Mouse (Mus musculus) liver, adult 2 months (tissue): ENCODE measurements around the gene Itpkc. TPM values are rescaled to one million over a fixed set of nuclear protein-coding genes. Genes with fewer than 3 reads are reported as not detected.

Experiments used
- DNase-seq: peaks from one replicate; pipeline ENCODE4 v3.0.0-alpha.2; 2011; ENCODE audit warnings: low read depth, low spot score; ENCODE audit errors: extremely low read depth
- H3K27ac ChIP-seq: fragments of 200-500 bp; replicated peaks from 2 replicates; pipeline ENCODE4 v1.5.1; 2012; ENCODE audit warnings: low read depth, mild to moderate bottlenecking, control low read depth, inconsistent platforms, low read length; ENCODE audit not compliant: insufficient read depth
- H3K27me3 ChIP-seq: fragments of 200-500 bp; 2 replicates; pipeline ENCODE4 v1.6.1; 2012; ENCODE audit warnings: mild to moderate bottlenecking, moderate library complexity, low read length, inconsistent platforms; ENCODE audit not compliant: control insufficient read depth, insufficient read depth
- H3K36me3 ChIP-seq: fragments of 200-500 bp; 2 replicates; pipeline ENCODE4 v1.6.1; 2012; ENCODE audit warnings: low read length, inconsistent platforms; ENCODE audit not compliant: control insufficient read depth, insufficient read depth
- H3K4me1 ChIP-seq: fragments of 200-500 bp; 2 replicates; pipeline ENCODE4 v1.6.1; 2011; ENCODE audit warnings: low read length; ENCODE audit not compliant: control insufficient read depth, insufficient read depth
- H3K4me3 ChIP-seq: fragments of 200-500 bp; 2 replicates; pipeline ENCODE4 v1.5.1; 2011; ENCODE audit warnings: low read depth, mild to moderate bottlenecking, control low read depth, low read length, moderate library complexity; ENCODE audit not compliant: insufficient read depth
- H3K79me2 ChIP-seq: fragments of 200-500 bp; 2 replicates; pipeline ENCODE4 v1.6.1; 2012; ENCODE audit warnings: inconsistent platforms, mild to moderate bottlenecking, low read length, moderate library complexity; ENCODE audit not compliant: control insufficient read depth, insufficient read depth
- H3K9ac ChIP-seq: fragments of 200-500 bp; 2 replicates; pipeline ENCODE4 v1.6.1; 2012; ENCODE audit warnings: low read depth, mild to moderate bottlenecking, control low read depth, inconsistent platforms, low read length
- CTCF ChIP-seq: fragments of 200-500 bp; IDR thresholded peaks from 2 replicates; pipeline ENCODE4 v1.5.1; 2011; ENCODE audit warnings: low read depth, low read length, control low read depth
- POLR2A ChIP-seq: fragments of 200-500 bp; IDR thresholded peaks from 2 replicates; pipeline ENCODE4 v1.6.1; 2011; ENCODE audit warnings: low read length, control low read depth; ENCODE audit not compliant: insufficient read depth; ENCODE audit errors: extremely low read depth
- WGBS: fragments of 180-500 bp; shearing (Covaris S2); methylation state at CpG from one replicate; pipeline ENCODE4 v1.1.7; 2018; 5-methylcytosine and 5-hydroxymethylcytosine counted together
- polyA plus RNA-seq: library from polyadenylated mRNA; depleted of rRNA; stranded (reverse); fragments of >200 nt; gene quantifications from 2 replicates; pipeline ENCODE4 v1.2.3, GENCODE M21; 2012; rRNA removed
- total RNA-seq: library from RNA; depleted of rRNA; stranded (reverse); fragments of >200 nt; gene quantifications from 2 replicates; pipeline ENCODE4 v1.2.3, GENCODE M21; 2014; rRNA removed

The Itpkc gene
- total and polyA plus RNA-seq, 2 experiments, result 3.5 to 5.8 TPM

- Histone ChIP-seq H3K79me2 (peaks cover 4% of the 10 kb centered on the region; the same call in 1 of the 2 replicates), H3K36me3 (peaks cover 10% of the 10 kb centered on the region; the same call in 1 of the 2 replicates), H3K4me3 (no peak overlapping the region), H3K27ac (no peak overlapping the region), H3K4me1 (peaks cover 26% of the 10 kb centered on the region), H3K9ac (no peak overlapping the region), H3K27me3 (no peaks in the 10 kb centered on the region)
- WGBS, result 84% methylated on average over 3 of the region's 3 CpGs
- no peak for TF ChIP-seq POLR2A
- no peak for TF ChIP-seq CTCF
- DNase-seq, result no peak
Measured at GRCm38 (mm10) chr7:27160921-27161320, 67.5 kb downstream of the Itpkc start.

GRCm38 (mm10) chr7:27159882-27160281 is 68.6 kb downstream of the Itpkc start:
- WGBS, result 14% methylated on average over 8 of the region's 8 CpGs
- Histone ChIP-seq H3K9ac (no peak overlapping the region), H3K79me2 (peaks cover 2% of the 10 kb centered on the region; the same call in 1 of the 2 replicates), H3K4me3 (no peak overlapping the region), H3K36me3 (peaks cover 10% of the 10 kb centered on the region; the same call in 1 of the 2 replicates), H3K27ac (no peak overlapping the region), H3K27me3 (no peaks in the 10 kb centered on the region), H3K4me1 (peaks cover 24% of the 10 kb centered on the region)
- TF ChIP-seq CTCF, result peak; percentile 97
- TF ChIP-seq POLR2A, result no peak
- peak; percentile 65 for DNase-seq

- no peak overlapping the region for H3K4me3 ChIP-seq
- no peak for DNase-seq
- peaks cover 22% of the 10 kb centered on the region for H3K4me1 ChIP-seq
- WGBS, result 96% methylated on average over 6 of the region's 6 CpGs
- H3K36me3 ChIP-seq, result peaks cover 10% of the 10 kb centered on the region; the same call in 1 of the 2 replicates
- no peaks in the 10 kb centered on the region for H3K27me3 ChIP-seq
- H3K27ac ChIP-seq, result no peak overlapping the region
- TF ChIP-seq POLR2A (no peak), CTCF (no peak)
- no peak overlapping the region for H3K9ac ChIP-seq
- H3K79me2 ChIP-seq, result no peaks in the 10 kb centered on the region; the same call in 1 of the 2 replicates
Measured at GRCm38 (mm10) chr7:27159256-27159655, 69.2 kb downstream of the Itpkc start.

- no peak overlapping the region for H3K9ac ChIP-seq
- peaks cover 10% of the 10 kb centered on the region; the same call in 1 of the 2 replicates for H3K36me3 ChIP-seq
- TF ChIP-seq POLR2A (no peak), CTCF (no peak)
- no peaks in the 10 kb centered on the region for H3K79me2 ChIP-seq
- H3K4me1 ChIP-seq, result peaks cover 13% of the 10 kb centered on the region
- no peaks in the 10 kb centered on the region for H3K27me3 ChIP-seq
- WGBS, result 91% methylated on average over 9 of the region's 9 CpGs
- no peak overlapping the region for H3K27ac ChIP-seq
- no peak for DNase-seq
- no peak overlapping the region for H3K4me3 ChIP-seq
Measured at GRCm38 (mm10) chr7:27158171-27158570, 70.3 kb downstream of the Itpkc start.

Other genes with a start within 250 kb of the Itpkc start
- gene Cyp2a12, start 199.6 kb downstream of the Itpkc start, total RNA-seq, result 815 and 1,006 TPM in 2 replicates
- 590 and 699 TPM in 2 replicates for gene Cyp2a12, start 199.6 kb downstream of the Itpkc start, polyA plus RNA-seq
- gene Cyp2f2, start 108.8 kb downstream of the Itpkc start, total RNA-seq, result 643 and 658 TPM in 2 replicates
- 1,932 and 2,426 TPM in 2 replicates for gene Cyp2f2, start 108.8 kb downstream of the Itpkc start, polyA plus RNA-seq
- gene Cyp2t4, start 74.9 kb downstream of the Itpkc start, total RNA-seq, result not detected in 2 replicates
- not detected in 2 replicates for gene Cyp2t4, start 74.9 kb downstream of the Itpkc start, polyA plus RNA-seq
- gene Egln2, start 61.9 kb downstream of the Itpkc start, total RNA-seq, result 35.4 and 46.6 TPM in 2 replicates
- 98.2 and 99.3 TPM in 2 replicates for gene Egln2, start 61.9 kb downstream of the Itpkc start, polyA plus RNA-seq
- gene Rab4b, start 49.8 kb downstream of the Itpkc start, total RNA-seq, result 8.7 and 10.1 TPM in 2 replicates
- 27.5 and 28.3 TPM in 2 replicates for gene Rab4b, start 49.8 kb downstream of the Itpkc start, polyA plus RNA-seq
- gene Gm21983, start 47.6 kb downstream of the Itpkc start, total RNA-seq, result 0.09 and 0.20 TPM in 2 replicates
- 0.39 TPM in 1 of 2 replicates, not detected in the other for gene Gm21983, start 47.6 kb downstream of the Itpkc start, polyA plus RNA-seq
- gene Mia, start 47.5 kb downstream of the Itpkc start, total RNA-seq, result not detected in 2 replicates
- gene Mia, start 47.5 kb downstream of the Itpkc start, polyA plus RNA-seq, result 0.67 and 1.1 TPM in 2 replicates
- gene BC024978, start 32.9 kb downstream of the Itpkc start, total RNA-seq, result 3.9 and 4.2 TPM in 2 replicates
- 10.2 and 13.8 TPM in 2 replicates for gene BC024978, start 32.9 kb downstream of the Itpkc start, polyA plus RNA-seq
- 10.5 and 17.0 TPM in 2 replicates for gene Snrpa, start 32.4 kb downstream of the Itpkc start, total RNA-seq
- 76.8 and 79.1 TPM in 2 replicates for gene Snrpa, start 32.4 kb downstream of the Itpkc start, polyA plus RNA-seq
- 11.9 and 16.6 TPM in 2 replicates for gene Coq8b, start 4.4 kb upstream of the Itpkc start, total RNA-seq
- gene Coq8b, start 4.4 kb upstream of the Itpkc start, polyA plus RNA-seq, result 35.2 and 36.2 TPM in 2 replicates
- 0.46 and 0.74 TPM in 2 replicates for gene Numbl, start 29.8 kb upstream of the Itpkc start, total RNA-seq
- 0.62 and 1.5 TPM in 2 replicates for gene Numbl, start 29.8 kb upstream of the Itpkc start, polyA plus RNA-seq
- gene Ltbp4, start 109.0 kb upstream of the Itpkc start, total RNA-seq, result 9.4 and 24.2 TPM in 2 replicates
- 29.2 and 32.5 TPM in 2 replicates for gene Ltbp4, start 109.0 kb upstream of the Itpkc start, polyA plus RNA-seq
- 3.6 and 4.4 TPM in 2 replicates for gene Shkbp1, start 127.4 kb upstream of the Itpkc start, total RNA-seq
- gene Shkbp1, start 127.4 kb upstream of the Itpkc start, polyA plus RNA-seq, result 19.8 and 23.9 TPM in 2 replicates
- not detected in 2 replicates for gene Gm20479, start 128.8 kb upstream of the Itpkc start, total RNA-seq
- not detected in 2 replicates for gene Gm20479, start 128.8 kb upstream of the Itpkc start, polyA plus RNA-seq
- gene Sptbn4, start 219.0 kb upstream of the Itpkc start, total RNA-seq, result under 0.01 TPM in 1 of 2 replicates, not detected in the other
- gene Sptbn4, start 219.0 kb upstream of the Itpkc start, polyA plus RNA-seq, result 0.06 TPM in 1 of 2 replicates, not detected in the other
- 142 and 148 TPM in 2 replicates for gene Blvrb, start 219.3 kb upstream of the Itpkc start, total RNA-seq
- 268 and 304 TPM in 2 replicates for gene Blvrb, start 219.3 kb upstream of the Itpkc start, polyA plus RNA-seq
- gene Sertad3, start 245.1 kb upstream of the Itpkc start, total RNA-seq, result 3.5 and 4.6 TPM in 2 replicates
- 6.9 and 8.3 TPM in 2 replicates for gene Sertad3, start 245.1 kb upstream of the Itpkc start, polyA plus RNA-seq